Mouse (Mus musculus): ENCODE data around the gene Rac1. TPM values are rescaled to one million over a fixed set of nuclear protein-coding genes. Genes with fewer than 3 reads are reported as not detected.

Rac1 gene
- polyA plus RNA-seq, 1 experiment from 2014 or later: 450 TPM

- peaks cover 22% of the 10 kb centered on the region; the same call in 1 of the 2 replicates for H3K4me1 ChIP-seq (ENCODE audit: insufficient read depth, low read depth, low read length)
These were observed 9.7 kb downstream of the Rac1 start for GRCm38 (mm10) chr5:143518045-143518591.

GRCm38 (mm10) chr5:143517436-143517835 is 10.4 kb downstream of the Rac1 start:
- Histone ChIP-seq H3K36me3 (ENCODE audit: insufficient read depth, low read length) (peaks cover 23% of the 10 kb centered on the region), H3K9ac (replicated peaks; ENCODE audit: low read depth) (no peak overlapping the region), H3K4me1 (ENCODE audit: insufficient read depth, low read depth, low read length) (peaks cover 22% of the 10 kb centered on the region; the same call in 1 of the 2 replicates), H3K27me3 (replicated peaks; ENCODE audit: insufficient read depth, low read length) (no peaks in the 10 kb centered on the region), H3K4me2 (replicated peaks; ENCODE audit: low read depth, low read length) (no peak overlapping the region), H3K27ac (ENCODE audit: low read length) (peak overlapping the region; percentile 54; the same call in 1 of the 2 replicates), H3K9me3 (ENCODE audit: low read length) (no peaks in the 10 kb centered on the region), H3K4me3 (ENCODE audit: low read depth, low read length) (no peak overlapping the region)
- peak; percentile 65 for ATAC-seq
- peak; percentile 32 for TF ChIP-seq CTCF (IDR thresholded peaks at IDR 0.05)
- no peak for TF ChIP-seq EP300 (IDR thresholded peaks at IDR 0.05)
- DNase-seq (ENCODE audit: low spot score): peak; percentile 70
- WGBS: 50% methylated on average over 6 of the region's 6 CpGs

More at GRCm38 (mm10) chr5:143518045-143518591, 9.7 kb downstream of the Rac1 start:
- H3K9me3 ChIP-seq (ENCODE audit: low read length): no peaks in the 10 kb centered on the region
- no peak overlapping the region for H3K4me3 ChIP-seq (ENCODE audit: low read depth, low read length)
- 30% methylated on average over 6 of the region's 6 CpGs for WGBS
- ATAC-seq (peak; percentile 90), DNase-seq (ENCODE audit: low spot score) (peak; percentile 93)
- H3K9ac ChIP-seq (replicated peaks; ENCODE audit: low read depth): no peak overlapping the region
- H3K27me3 ChIP-seq (replicated peaks; ENCODE audit: insufficient read depth, low read length): no peaks in the 10 kb centered on the region
- H3K4me2 ChIP-seq (replicated peaks; ENCODE audit: low read depth, low read length): no peak overlapping the region
- TF ChIP-seq EP300 (IDR thresholded peaks at IDR 0.05): peak; percentile 61; the same call in 1 of the 2 replicates
- no peak for TF ChIP-seq CTCF (IDR thresholded peaks at IDR 0.05)
- peaks cover 23% of the 10 kb centered on the region for H3K36me3 ChIP-seq (ENCODE audit: insufficient read depth, low read length)
- peak overlapping the region; percentile 75 for H3K27ac ChIP-seq (ENCODE audit: low read length)

- WGBS: 86% methylated on average over 11 of the region's 11 CpGs
- no peak overlapping the region for H3K4me3 ChIP-seq (ENCODE audit: low read depth, low read length)
- no peak overlapping the region for H3K27ac ChIP-seq (ENCODE audit: low read length)
- H3K27me3 ChIP-seq (replicated peaks; ENCODE audit: insufficient read depth, low read length): no peaks in the 10 kb centered on the region
- H3K4me2 ChIP-seq (replicated peaks; ENCODE audit: low read depth, low read length): no peak overlapping the region
- peaks cover 24% of the 10 kb centered on the region; the same call in 1 of the 2 replicates for H3K4me1 ChIP-seq (ENCODE audit: insufficient read depth, low read depth, low read length)
- H3K9me3 ChIP-seq (ENCODE audit: low read length): no peaks in the 10 kb centered on the region
- peaks cover 23% of the 10 kb centered on the region for H3K36me3 ChIP-seq (ENCODE audit: insufficient read depth, low read length)
- DNase-seq (ENCODE audit: low spot score): no peak
- H3K9ac ChIP-seq (replicated peaks; ENCODE audit: low read depth): no peak overlapping the region
- ATAC-seq: no peak
- no peak for TF ChIP-seq EP300 (IDR thresholded peaks at IDR 0.05)
- no peak for TF ChIP-seq CTCF (IDR thresholded peaks at IDR 0.05)
These were observed 10.8 kb downstream of the Rac1 start for GRCm38 (mm10) chr5:143517005-143517404.

- Histone ChIP-seq H3K4me1 (ENCODE audit: insufficient read depth, low read depth, low read length) (peaks cover 15% of the 10 kb centered on the region; the same call in 1 of the 2 replicates), H3K9ac (replicated peaks; ENCODE audit: low read depth) (no peak overlapping the region), H3K4me3 (ENCODE audit: low read depth, low read length) (no peak overlapping the region), H3K27me3 (replicated peaks; ENCODE audit: insufficient read depth, low read length) (no peaks in the 10 kb centered on the region), H3K27ac (ENCODE audit: low read length) (no peak overlapping the region), H3K9me3 (ENCODE audit: low read length) (no peaks in the 10 kb centered on the region), H3K4me2 (replicated peaks; ENCODE audit: low read depth, low read length) (no peak overlapping the region), H3K36me3 (ENCODE audit: insufficient read depth, low read length) (peaks cover 23% of the 10 kb centered on the region)
- ATAC-seq: no peak
- 92% methylated on average over 5 of the region's 5 CpGs for WGBS
- no peak for DNase-seq (ENCODE audit: low spot score)
- TF ChIP-seq EP300 (IDR thresholded peaks at IDR 0.05) (no peak), CTCF (IDR thresholded peaks at IDR 0.05) (no peak)
These were observed 13.0 kb downstream of the Rac1 start for GRCm38 (mm10) chr5:143514878-143515277.

GRCm38 (mm10) chr5:143512305-143512704 is 15.5 kb downstream of the Rac1 start:
- WGBS: 65% methylated on average over 4 of the region's 4 CpGs
- H3K4me2 ChIP-seq (replicated peaks; ENCODE audit: low read depth, low read length): no peak overlapping the region
- H3K27me3 ChIP-seq (replicated peaks; ENCODE audit: insufficient read depth, low read length): no peaks in the 10 kb centered on the region
- H3K27ac ChIP-seq (ENCODE audit: low read length): peak overlapping the region; percentile 64
- H3K4me3 ChIP-seq (ENCODE audit: low read depth, low read length): no peak overlapping the region
- H3K9me3 ChIP-seq (ENCODE audit: low read length): no peaks in the 10 kb centered on the region
- peak; percentile 34 for ATAC-seq
- DNase-seq (ENCODE audit: low spot score): peak; percentile 51
- H3K4me1 ChIP-seq (ENCODE audit: insufficient read depth, low read depth, low read length): peaks cover 3% of the 10 kb centered on the region; the same call in 1 of the 2 replicates
- H3K36me3 ChIP-seq (ENCODE audit: insufficient read depth, low read length): peaks cover 26% of the 10 kb centered on the region
- no peak overlapping the region for H3K9ac ChIP-seq (replicated peaks; ENCODE audit: low read depth)
- no peak for TF ChIP-seq EP300 (IDR thresholded peaks at IDR 0.05)
- no peak for TF ChIP-seq CTCF (IDR thresholded peaks at IDR 0.05)

GRCm38 (mm10) chr5:143511577-143511976 is 16.3 kb downstream of the Rac1 start:
- 49% methylated on average over 4 of the region's 4 CpGs for whole genome bisulfite sequencing
- peaks cover 3% of the 10 kb centered on the region; the same call in 1 of the 2 replicates for H3K4me1 ChIP-seq (ENCODE audit: insufficient read depth, low read depth, low read length)
- H3K36me3 ChIP-seq (ENCODE audit: insufficient read depth, low read length): peaks cover 31% of the 10 kb centered on the region
- H3K9ac ChIP-seq (replicated peaks; ENCODE audit: low read depth): no peak overlapping the region
- DNase-seq (ENCODE audit: low spot score): peak; percentile 55
- no peak for TF ChIP-seq EP300 (IDR thresholded peaks at IDR 0.05)
- TF ChIP-seq CTCF (IDR thresholded peaks at IDR 0.05): no peak
- H3K27me3 ChIP-seq (replicated peaks; ENCODE audit: insufficient read depth, low read length): no peaks in the 10 kb centered on the region
- H3K27ac ChIP-seq (ENCODE audit: low read length): peak overlapping the region; percentile 64
- H3K9me3 ChIP-seq (ENCODE audit: low read length): no peaks in the 10 kb centered on the region
- H3K4me2 ChIP-seq (replicated peaks; ENCODE audit: low read depth, low read length): no peak overlapping the region
- H3K4me3 ChIP-seq (ENCODE audit: low read depth, low read length): no peak overlapping the region
- ATAC-seq: no peak; the same call in 1 of the 2 replicates

Data from lung, postnatal 0 days (tissue).